Mouse (Mus musculus): ENCODE measurements around the gene Ak4. TPM values are rescaled to one million over a fixed set of nuclear protein-coding genes. Genes with fewer than 3 reads are reported as not detected.
A peak's percentile ranks its signal among the peaks of the same experiment; 100 is the strongest.
"Not testable (repeated sequence)": the region's sequence is repeated elsewhere in the genome, so short reads cannot be mapped to it uniquely, and the experiment has no call there.

Gene Ak4
- polyA plus RNA-seq, 1 experiment = 1.5 TPM

DNA sequence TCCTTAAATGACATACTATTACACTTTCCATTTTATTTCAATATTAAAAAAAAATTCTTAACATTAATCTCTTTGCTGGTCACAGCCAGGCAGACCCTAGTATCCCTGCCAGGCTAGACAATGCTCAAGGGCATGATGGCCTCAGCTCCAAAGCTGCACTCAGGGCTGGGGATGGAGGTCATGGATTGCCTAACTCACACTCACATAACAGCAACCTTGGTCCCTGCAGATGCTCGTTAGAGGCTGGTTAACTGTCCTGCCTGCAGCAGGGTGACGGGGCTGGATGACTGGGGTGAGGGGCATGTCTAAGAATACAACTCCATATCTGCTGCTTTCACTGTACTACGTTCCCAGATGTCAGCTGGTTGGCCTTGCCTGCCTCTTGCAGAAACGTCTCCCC, 40.8 kb upstream of the Ak4 start:
- H3K27ac ChIP-seq (ENCODE audit: control insufficient read depth, insufficient read depth, low read length) = no peak overlapping the region
- 73% methylated on average over 4 of the region's 4 CpGs for WGBS
- no peak for DNase-seq
- no peaks in the 10 kb centered on the region for H3K27me3 ChIP-seq (ENCODE audit: control insufficient read depth, insufficient read depth, low read length)
- H3K4me3 ChIP-seq (ENCODE audit: control insufficient read depth, insufficient read depth, low read length) = no peak overlapping the region
- H3K4me1 ChIP-seq (replicated peaks; ENCODE audit: control insufficient read depth, insufficient read depth, low read length) = no peaks in the 10 kb centered on the region
- no peaks in the 10 kb centered on the region for H3K36me3 ChIP-seq (ENCODE audit: control insufficient read depth, insufficient read depth, low read length)
- TF ChIP-seq POLR2A (IDR thresholded peaks at IDR 0.05; ENCODE audit: control insufficient read depth, extremely low read depth, insufficient read depth, low read length, poor library complexity) (no peak), CTCF (IDR thresholded peaks at IDR 0.05; ENCODE audit: borderline replicate concordance, control insufficient read depth, extremely low read depth, insufficient read depth, low read length, poor library complexity) (no peak)

DNA sequence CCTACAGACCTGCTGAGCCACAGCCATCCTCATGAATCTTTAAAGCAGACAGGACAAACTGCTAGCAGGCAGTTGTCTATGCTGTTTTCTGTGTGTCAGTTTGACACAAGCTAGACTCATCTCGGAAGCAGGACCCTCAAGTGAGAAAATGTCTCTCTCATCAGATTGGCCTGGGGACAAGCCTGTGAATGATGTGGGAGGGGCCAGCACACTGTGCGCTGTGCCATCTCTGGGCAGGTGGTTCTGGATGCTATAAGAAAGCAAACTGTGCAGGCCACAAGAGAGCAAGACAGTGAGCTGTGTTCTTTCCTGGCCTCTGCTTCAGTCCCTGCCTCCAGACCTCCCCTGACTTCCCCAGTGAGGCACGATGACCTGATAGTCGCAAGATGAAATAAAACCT, 40.3 kb upstream of the Ak4 start:
- DNase-seq = no peak
- H3K4me3 ChIP-seq (ENCODE audit: control insufficient read depth, insufficient read depth, low read length) = no peak overlapping the region
- H3K27ac ChIP-seq (ENCODE audit: control insufficient read depth, insufficient read depth, low read length) = no peak overlapping the region; the same call in 1 of the 2 replicates
- H3K4me1 ChIP-seq (replicated peaks; ENCODE audit: control insufficient read depth, insufficient read depth, low read length) = no peaks in the 10 kb centered on the region
- H3K27me3 ChIP-seq (ENCODE audit: control insufficient read depth, insufficient read depth, low read length) = no peaks in the 10 kb centered on the region
- no peaks in the 10 kb centered on the region for H3K36me3 ChIP-seq (ENCODE audit: control insufficient read depth, insufficient read depth, low read length)
- WGBS = 91% methylated on average over 4 of the region's 4 CpGs
- TF ChIP-seq CTCF (IDR thresholded peaks at IDR 0.05; ENCODE audit: borderline replicate concordance, control insufficient read depth, extremely low read depth, insufficient read depth, low read length, poor library complexity) (no peak), POLR2A (IDR thresholded peaks at IDR 0.05; ENCODE audit: control insufficient read depth, extremely low read depth, insufficient read depth, low read length, poor library complexity) (no peak)

DNA sequence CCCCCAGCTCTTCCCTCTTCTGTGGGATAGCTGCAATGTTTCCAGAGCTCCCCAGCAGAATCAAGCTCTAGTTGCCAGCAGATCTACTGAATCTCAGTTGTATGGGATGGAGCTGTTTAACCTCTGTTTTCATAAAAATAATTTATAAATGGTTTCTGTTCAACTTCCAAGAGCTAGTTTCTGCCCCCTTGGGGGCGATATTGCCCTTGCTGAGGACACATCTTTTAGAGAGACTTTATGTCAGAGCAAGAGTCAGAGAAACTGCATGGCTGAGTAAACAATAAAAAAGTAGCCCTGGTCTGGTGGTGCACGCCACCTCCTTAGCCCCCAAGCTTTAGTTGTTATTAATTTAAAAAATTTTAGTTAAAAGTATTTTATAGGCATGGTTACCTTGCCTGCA, 34.1 kb upstream of the Ak4 start:
- H3K4me1 ChIP-seq (replicated peaks; ENCODE audit: control insufficient read depth, insufficient read depth, low read length) = no peaks in the 10 kb centered on the region
- 72% methylated on average over 2 of the region's 2 CpGs for WGBS
- DNase-seq = peak; percentile 8

DNA sequence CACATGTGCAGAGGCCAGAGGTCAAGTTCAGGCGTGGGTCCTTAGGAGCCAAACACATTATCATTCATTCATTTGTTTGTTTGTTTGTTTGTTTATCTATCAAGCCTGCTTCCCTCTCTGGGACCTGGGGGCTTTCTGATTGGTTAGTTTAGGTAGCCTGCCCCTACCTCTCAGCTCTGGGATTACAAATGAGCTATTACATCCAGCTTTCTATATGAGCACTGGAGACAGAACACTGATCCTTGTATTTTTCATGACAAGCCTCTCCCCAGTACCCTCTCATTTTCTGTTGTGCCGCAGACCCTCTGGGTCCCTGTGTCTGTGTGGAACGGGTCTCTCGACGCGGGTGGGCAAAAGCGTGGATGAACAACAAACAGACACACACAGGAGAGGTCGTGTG, 30.8 kb upstream of the Ak4 start:
- H3K4me3 ChIP-seq (ENCODE audit: control insufficient read depth, insufficient read depth, low read length) = no peak overlapping the region
- H3K4me1 ChIP-seq (replicated peaks; ENCODE audit: control insufficient read depth, insufficient read depth, low read length) = no peaks in the 10 kb centered on the region
- no peaks in the 10 kb centered on the region for H3K27me3 ChIP-seq (ENCODE audit: control insufficient read depth, insufficient read depth, low read length)
- WGBS = 96% methylated on average over 8 of the region's 8 CpGs
- DNase-seq = no peak
- TF ChIP-seq POLR2A (IDR thresholded peaks at IDR 0.05; ENCODE audit: control insufficient read depth, extremely low read depth, insufficient read depth, low read length, poor library complexity) (no peak), CTCF (IDR thresholded peaks at IDR 0.05; ENCODE audit: borderline replicate concordance, control insufficient read depth, extremely low read depth, insufficient read depth, low read length, poor library complexity) (no peak)
- no peak overlapping the region for H3K27ac ChIP-seq (ENCODE audit: control insufficient read depth, insufficient read depth, low read length)
- H3K36me3 ChIP-seq (ENCODE audit: control insufficient read depth, insufficient read depth, low read length) = no peaks in the 10 kb centered on the region

More for the DNA sequence above, 34.1 kb upstream of the Ak4 start:
- H3K27me3 ChIP-seq (ENCODE audit: control insufficient read depth, insufficient read depth, low read length) = no peaks in the 10 kb centered on the region
- H3K27ac ChIP-seq (ENCODE audit: control insufficient read depth, insufficient read depth, low read length) = no peak overlapping the region
- no peak overlapping the region for H3K4me3 ChIP-seq (ENCODE audit: control insufficient read depth, insufficient read depth, low read length)
- TF ChIP-seq CTCF (IDR thresholded peaks at IDR 0.05; ENCODE audit: borderline replicate concordance, control insufficient read depth, extremely low read depth, insufficient read depth, low read length, poor library complexity) = no peak
- TF ChIP-seq POLR2A (IDR thresholded peaks at IDR 0.05; ENCODE audit: control insufficient read depth, extremely low read depth, insufficient read depth, low read length, poor library complexity) = no peak
- no peaks in the 10 kb centered on the region for H3K36me3 ChIP-seq (ENCODE audit: control insufficient read depth, insufficient read depth, low read length)

DNA sequence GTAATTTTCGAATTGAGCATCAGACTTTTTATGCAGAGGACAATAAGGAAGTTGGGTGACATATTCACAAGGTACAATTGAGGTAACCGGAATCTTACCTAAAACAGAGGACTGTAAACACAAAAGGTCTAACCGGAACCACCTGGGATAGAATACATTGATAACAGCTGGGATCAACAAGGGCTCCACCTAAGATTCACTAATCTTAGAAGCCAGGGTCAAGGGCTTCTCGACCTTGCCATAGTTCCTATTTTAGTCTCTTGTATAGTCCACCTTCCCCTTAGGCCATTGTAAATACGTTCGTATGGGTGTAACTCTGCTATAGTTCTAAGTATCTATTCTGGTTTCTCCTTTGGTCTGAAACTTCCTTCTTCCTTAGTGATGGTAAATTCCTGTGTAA, 30.4 kb upstream of the Ak4 start:
- H3K27me3 ChIP-seq (ENCODE audit: control insufficient read depth, insufficient read depth, low read length); H3K27ac ChIP-seq (ENCODE audit: control insufficient read depth, insufficient read depth, low read length); H3K36me3 ChIP-seq (ENCODE audit: control insufficient read depth, insufficient read depth, low read length); H3K4me1 ChIP-seq (replicated peaks; ENCODE audit: control insufficient read depth, insufficient read depth, low read length); H3K4me3 ChIP-seq (ENCODE audit: control insufficient read depth, insufficient read depth, low read length); DNase-seq: not testable (repeated sequence)
- WGBS = 85% methylated on average over 6 of the region's 6 CpGs

DNA sequence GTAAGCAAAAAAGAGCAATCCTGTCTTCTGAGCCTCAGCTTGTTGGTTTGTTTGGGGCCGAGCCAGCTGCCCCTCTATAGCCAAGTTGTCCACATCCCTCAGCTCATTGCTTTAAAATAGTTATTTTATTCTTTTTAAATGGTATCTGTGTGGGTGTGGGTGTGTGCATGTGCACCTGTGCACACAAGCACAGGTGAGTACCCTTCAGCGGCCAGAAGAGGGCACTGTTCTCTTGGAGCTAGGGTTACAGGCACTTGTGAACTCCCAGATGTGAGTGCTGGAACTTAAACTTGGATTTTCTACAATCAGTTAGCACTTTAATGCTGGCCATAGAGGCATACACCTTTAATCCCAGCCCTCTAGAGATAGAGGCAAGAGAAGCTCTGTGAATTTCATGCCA, 26.8 kb upstream of the Ak4 start:
- H3K27ac ChIP-seq (ENCODE audit: control insufficient read depth, insufficient read depth, low read length) = no peak overlapping the region
- WGBS = 46% methylated on average over 2 of the region's 2 CpGs
- no peaks in the 10 kb centered on the region for H3K27me3 ChIP-seq (ENCODE audit: control insufficient read depth, insufficient read depth, low read length)
- TF ChIP-seq POLR2A (IDR thresholded peaks at IDR 0.05; ENCODE audit: control insufficient read depth, extremely low read depth, insufficient read depth, low read length, poor library complexity) (no peak), CTCF (IDR thresholded peaks at IDR 0.05; ENCODE audit: borderline replicate concordance, control insufficient read depth, extremely low read depth, insufficient read depth, low read length, poor library complexity) (peak; percentile 48; the same call in 1 of the 2 replicates)
- H3K4me3 ChIP-seq (ENCODE audit: control insufficient read depth, insufficient read depth, low read length) = no peak overlapping the region
- no peaks in the 10 kb centered on the region for H3K36me3 ChIP-seq (ENCODE audit: control insufficient read depth, insufficient read depth, low read length)
- peak; percentile 52 for DNase-seq
- no peaks in the 10 kb centered on the region for H3K4me1 ChIP-seq (replicated peaks; ENCODE audit: control insufficient read depth, insufficient read depth, low read length)

DNA sequence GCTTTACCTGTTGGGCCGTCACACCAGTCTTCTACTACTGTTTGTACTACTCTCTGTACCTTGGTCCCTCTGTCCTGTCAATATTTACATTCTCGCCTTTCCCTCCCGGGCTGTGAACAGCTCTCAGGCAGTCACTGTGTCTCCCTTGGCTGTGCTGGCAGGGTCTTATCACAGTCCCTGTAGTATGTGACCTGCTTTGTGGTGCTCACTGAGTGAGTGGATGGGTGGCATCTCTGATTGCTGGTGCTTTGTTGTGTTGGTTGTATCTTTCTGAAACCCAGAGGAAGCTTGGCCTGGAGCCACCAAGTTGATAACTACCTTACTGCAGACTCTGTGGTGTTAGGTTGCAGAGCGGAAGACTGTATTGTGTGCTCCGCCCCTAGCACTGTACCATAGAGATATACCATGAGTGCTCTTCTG, 25.8 kb upstream of the Ak4 start:
- TF ChIP-seq POLR2A (IDR thresholded peaks at IDR 0.05; ENCODE audit: control insufficient read depth, extremely low read depth, insufficient read depth, low read length, poor library complexity) (no peak), CTCF (IDR thresholded peaks at IDR 0.05; ENCODE audit: borderline replicate concordance, control insufficient read depth, extremely low read depth, insufficient read depth, low read length, poor library complexity) (no peak)
- WGBS = 89% methylated on average over 5 of the region's 5 CpGs
- no peak overlapping the region for H3K27ac ChIP-seq (ENCODE audit: control insufficient read depth, insufficient read depth, low read length)
- no peaks in the 10 kb centered on the region for H3K27me3 ChIP-seq (ENCODE audit: control insufficient read depth, insufficient read depth, low read length)
- DNase-seq = no peak
- no peaks in the 10 kb centered on the region for H3K36me3 ChIP-seq (ENCODE audit: control insufficient read depth, insufficient read depth, low read length)
- H3K4me3 ChIP-seq (ENCODE audit: control insufficient read depth, insufficient read depth, low read length) = no peak overlapping the region
- H3K4me1 ChIP-seq (replicated peaks; ENCODE audit: control insufficient read depth, insufficient read depth, low read length) = no peaks in the 10 kb centered on the region

All from thymus, adult 2 months (tissue).